Mouse (Mus musculus): ENCODE data around the gene Ihh. TPM values are rescaled to one million over a fixed set of nuclear protein-coding genes. Genes with fewer than 3 reads are reported as not detected.

Gene Ihh
- total RNA-seq, 4 experiments from 2014 or later = 0.19 to 0.49 (median 0.27) TPM

DNA sequence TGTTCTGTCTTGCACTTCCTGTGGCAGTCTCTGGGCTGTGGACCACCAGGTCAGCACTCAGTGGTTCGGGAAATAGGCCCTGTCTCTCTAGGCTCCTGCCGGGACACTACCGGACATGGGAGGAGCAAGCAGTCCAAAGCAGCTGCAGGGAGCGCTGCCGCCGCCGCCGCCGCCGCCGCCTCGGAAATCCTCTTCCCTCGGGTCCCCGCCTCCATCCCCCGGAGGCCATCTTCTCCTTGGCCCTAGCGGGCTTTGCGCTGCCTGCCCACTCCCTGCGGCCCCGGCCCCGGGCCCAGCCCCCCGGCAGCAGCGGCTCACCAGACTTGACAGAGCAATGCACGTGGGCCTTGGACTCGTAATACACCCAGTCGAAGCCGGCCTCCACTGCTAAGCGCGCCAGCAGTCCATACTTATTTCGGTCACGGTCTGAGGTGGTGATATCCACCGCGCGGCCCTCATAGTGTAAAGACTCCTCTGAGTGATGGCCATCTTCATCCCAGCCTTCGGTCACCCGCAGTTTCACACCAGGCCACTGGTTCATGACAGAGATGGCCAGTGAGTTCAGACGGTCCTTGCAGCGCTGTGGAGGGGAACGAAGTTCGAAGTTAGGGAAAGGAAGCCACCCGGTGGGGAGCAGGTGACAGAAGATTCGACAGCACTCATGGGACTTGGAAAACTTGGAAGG lies 3.3 kb downstream of the Ihh start:
- DNase-seq (ENCODE audit: low spot score in 2 of 2) = no peak

DNA sequence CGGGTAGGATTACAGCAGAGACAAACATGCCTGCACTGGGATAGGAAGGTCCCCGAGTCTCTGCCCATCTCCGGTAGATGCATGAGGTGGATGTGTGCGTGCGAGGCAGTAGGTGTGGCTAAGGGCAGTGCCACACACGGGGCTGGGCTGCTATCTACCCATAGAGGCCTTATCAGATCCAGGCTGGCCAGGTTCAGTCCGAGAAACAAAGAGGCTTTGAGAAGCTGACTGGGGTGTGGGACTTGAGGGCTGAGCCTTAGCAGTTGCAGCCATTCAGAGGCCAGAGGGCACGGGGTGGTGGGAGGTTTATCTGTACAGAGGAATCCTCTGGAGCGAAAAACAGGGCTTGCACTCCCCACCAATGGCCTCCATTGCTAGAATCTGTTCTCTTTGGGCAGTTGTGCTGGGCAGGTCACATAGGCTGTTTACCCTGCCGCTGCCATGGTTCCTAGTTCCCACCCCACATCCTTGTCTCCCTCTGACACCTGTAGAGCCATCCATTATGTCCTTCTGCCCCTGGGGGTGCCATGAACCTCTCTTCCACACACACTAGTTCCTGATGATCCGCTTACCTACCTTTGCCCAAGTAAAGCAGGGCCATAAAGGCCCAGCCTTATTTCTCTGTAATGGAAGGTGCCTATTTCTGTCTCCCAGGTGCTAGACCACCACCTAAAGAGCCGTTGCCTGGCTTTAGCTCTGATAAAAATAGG lies 9.7 kb downstream of the Ihh start:
- DNase-seq (ENCODE audit: low spot score in 2 of 2) = no peak

DNA sequence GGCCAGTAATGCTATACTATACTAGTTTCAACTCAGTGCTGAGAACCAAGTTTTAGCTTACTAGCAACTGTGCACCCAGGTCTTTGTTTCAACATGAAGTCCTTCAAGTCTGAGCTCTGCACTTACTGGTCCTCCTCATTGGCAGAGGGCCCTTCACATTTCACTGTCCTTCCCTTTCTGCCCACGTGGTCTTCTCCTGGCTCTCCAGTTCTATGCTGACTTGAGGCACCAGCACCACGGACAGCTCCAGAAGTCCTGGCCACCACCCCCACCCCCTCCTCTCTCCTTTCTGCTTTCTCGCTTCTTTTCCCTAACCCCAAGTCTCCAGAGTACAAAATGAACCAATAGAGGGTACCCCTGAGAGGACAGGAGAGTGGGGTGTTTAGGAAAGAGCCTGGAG lies 11.7 kb downstream of the Ihh start:
- no peak for DNase-seq (ENCODE audit: low spot score in 2 of 2)

DNA sequence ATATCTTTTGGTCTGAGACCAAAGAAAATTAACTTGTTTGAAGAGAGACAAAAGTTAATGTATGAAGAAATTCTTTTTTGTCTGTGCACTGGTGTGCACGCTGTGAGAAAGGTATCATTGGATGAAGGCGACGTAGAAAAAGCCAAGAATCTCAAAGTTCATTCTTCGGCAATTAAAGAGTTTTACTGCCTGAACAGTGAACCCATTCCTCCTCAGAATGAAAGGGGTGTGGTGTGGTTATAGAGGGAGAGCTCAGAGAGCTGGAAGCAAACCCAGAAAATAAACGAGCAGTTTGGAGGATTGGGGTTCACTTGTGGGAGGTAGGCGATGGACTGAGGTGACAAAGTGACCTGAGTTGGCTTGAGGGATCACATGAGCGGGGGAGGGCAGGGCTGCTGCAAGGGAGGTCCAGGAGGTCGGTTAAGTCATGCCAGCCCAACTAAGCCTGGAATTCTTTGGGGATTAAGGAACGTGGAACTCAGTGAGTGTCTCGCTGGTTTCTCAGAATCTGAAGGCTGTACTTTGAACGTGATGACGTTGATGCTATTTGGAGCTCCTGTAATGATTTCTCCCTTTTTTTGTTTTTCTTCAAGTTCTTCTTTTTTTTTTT lies 15.1 kb downstream of the Ihh start:
- DNase-seq (ENCODE audit: low spot score in 2 of 2) = no peak

DNA sequence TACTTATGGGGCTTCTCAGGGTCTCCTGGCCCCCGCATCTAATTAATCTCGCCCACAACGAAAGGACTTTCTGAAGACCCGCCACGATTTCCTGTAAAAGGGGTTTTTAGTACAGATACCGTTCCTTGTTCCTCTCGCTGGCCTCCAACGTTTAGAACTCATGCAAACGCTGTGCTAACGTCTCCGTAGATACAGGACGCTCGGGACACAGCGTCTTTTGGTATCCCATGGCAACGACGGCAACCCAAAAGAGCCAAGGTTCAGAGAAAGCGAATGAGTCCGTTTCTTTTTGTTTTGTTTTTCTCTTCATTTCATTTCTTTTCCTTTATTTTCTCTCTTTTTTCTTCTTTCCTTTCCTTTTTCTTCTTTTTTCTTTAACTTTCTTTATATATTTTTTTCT lies 16.1 kb downstream of the Ihh start, which contains the start of gene Cfap65:
TSS of gene Cfap65 (minus strand) at position 198 of the 400 bp plus-strand sequence.
- peak; percentile 44 to 72 for DNase-seq (ENCODE audit: low spot score in 2 of 2)

DNA sequence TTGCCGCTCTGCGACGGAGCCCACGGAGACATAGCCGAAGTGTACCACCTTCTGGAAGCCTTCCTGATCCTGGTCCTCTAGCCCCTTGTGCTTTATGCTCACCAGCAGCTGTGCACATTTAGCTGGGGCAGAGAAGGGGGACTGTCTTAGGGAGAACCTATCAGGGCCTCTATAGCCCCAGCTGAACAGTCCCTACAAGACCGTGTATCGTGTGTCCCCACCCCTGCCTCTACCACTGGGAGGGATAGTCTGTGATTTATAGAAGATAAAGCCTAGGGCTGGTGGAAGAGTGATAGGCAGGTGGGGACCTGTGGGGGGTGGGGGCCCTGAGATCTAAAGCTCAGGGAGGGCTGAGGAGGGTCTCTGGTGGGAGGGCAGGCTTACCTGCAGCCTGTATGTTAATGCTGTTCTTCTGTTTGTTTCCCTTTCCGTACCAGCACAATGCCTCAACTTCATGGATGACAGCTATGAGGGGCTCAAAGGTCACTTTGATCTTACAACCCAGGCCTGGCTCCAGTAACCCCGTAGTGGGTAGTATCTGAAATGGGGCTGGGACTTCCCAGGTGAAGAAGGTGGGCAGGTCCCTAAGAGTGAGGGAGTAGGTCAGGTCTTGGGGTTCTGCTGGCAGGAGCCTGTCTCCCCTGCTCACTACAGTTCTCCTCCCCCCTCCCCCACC lies 23.7 kb downstream of the Ihh start:
- no peak for DNase-seq (ENCODE audit: low spot score in 2 of 2)

DNA sequence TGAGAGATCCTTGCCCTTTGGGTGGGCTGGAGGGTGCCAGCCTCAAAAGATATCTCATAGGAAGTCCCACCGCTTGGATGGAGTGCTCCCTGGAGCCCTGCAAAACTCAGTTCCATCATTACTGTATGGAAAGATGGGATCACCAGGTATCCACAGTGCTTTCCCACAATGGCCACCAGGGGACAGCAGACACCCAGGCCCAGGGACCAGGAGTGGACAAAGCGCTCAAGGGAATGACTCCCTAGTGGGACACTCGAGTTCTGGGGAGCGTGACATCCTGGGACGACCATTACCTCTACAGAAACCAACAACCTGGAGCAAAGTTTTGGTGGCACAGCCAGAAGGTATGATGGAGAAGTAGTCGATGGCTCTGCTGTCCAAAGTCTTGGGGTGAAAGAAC lies 24.8 kb downstream of the Ihh start:
- no peak for DNase-seq (ENCODE audit: low spot score in 2 of 2)

DNA sequence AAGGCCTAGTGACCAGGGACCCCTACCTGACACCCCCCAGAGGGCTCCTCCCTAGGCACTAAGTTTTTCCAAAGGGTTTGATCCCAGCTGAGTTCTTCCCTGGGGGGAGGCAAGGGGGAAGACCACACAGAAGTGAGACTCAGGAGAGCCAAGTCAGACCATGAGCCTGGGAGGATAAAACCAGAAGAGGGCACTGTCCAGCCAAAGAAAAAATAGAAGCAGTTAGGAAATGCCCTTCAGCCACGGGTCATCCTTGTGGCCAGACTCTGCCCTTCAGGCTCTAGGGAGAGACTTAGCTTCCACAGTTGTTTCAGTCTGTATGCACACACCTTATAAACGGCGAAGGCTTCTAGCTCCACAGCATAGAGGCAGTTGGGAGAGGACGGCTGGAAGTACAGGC lies 27.0 kb downstream of the Ihh start:
- DNase-seq (ENCODE audit: low spot score in 2 of 2) = no peak

DNA sequence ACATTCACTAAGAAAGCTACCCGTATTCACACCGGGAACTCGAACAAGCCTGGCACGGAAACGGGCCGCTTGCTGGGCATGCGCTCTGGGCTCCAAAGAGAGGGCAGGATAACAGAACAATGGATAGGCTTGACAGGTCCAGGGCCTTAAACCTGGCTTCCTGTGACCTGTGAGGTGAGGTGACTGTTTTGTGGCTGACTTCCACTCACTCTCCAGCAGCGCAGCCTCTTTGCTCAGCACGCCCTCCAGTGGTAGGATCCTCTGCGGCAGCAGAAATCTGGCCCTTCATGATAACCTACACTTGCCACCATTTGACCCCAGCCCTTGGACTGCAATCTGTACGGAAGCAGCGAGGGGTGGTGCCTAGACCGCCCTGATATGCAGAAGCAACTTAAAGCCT lies 35.8 kb downstream of the Ihh start:
- DNase-seq (ENCODE audit: low spot score in 2 of 2) = no peak

DNA sequence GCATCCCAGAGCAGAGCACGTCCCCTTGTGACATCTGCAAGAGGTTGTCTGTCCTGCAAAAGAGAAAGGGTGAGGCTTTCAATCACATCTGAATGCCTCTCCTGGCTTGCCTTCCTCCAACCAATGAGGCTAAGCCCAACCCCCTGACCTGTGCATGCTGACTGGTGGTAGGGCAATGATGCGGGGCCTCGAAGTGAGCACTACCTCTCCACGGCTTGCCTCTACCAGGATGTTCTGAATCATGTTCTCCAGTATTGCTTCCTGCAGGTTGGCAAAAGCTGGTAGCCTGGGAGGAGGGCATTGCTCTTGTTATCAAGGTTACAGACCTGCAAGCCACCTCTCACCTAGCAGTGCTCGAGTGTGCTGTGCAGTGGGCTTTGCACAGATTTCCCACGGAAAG lies 49.3 kb downstream of the Ihh start:
- DNase-seq (ENCODE audit: low spot score in 2 of 2) = no peak

DNA sequence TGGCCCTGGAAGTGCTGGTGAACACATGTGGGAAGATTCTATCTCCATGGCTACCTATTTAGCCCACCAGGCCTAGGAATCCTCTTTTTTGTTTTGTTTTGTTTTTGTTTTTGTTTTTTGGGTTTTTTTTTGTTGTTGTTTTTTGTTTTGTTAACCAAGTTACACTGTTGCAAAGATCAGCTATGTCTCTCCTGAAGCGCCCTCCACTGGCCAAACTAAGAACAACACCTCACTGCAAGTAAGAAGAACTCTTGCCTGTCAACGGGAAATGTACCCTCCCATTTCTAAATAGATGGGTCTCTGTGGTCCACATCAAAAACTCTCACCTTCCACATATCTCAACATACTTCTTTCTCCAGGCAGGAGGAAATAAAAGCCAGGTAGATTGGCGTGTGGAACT lies 49.8 kb downstream of the Ihh start:
- DNase-seq (ENCODE audit: low spot score in 2 of 2) = peak in 1 of 2 experiments; percentile 55

DNA sequence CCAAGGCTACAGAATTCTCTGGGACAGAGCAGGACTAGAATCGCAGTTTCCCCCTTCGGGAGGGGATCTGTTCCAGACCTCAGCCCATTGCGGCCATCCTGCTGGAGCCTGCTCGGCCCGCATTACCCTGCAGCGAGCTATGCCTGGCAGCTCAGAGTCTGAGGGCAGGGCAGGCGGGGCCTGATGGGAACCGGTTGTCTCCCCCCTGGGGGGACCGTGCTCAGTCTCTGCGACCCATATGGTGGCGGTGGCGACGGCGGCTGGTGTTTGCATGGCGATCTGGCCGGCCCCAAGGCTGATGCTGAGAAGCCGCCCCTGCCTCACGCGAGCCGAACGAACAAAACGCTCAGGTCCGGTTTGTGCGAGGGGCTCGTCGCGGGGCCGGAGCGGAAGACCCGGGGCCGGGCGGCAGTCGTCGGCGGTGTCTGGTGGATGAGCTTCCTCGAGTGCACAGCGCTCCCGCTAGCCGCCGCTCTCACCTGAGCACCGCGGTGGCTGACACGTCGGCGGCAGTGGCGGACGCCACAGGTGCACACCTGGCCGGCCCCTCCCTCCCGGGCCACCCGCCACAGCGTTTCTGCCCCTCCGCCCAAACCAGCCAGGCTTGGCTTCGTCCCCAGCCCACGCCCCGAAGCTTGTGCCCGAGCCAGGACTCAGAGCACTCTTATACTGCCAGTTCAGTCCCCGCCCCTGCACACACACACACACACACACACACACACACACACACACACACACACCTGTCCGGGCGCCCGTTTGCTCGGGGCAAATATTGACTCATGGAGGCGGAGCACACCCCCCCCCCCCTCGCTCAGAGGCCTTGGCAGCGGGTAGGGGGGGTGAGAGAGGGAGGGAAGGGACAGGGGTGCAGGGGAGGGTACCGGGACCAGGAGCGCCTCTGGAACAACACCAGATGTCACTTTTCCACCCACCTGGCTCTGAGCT lies 50.9 kb downstream of the Ihh start:
- no peak for DNase-seq (ENCODE audit: low spot score in 2 of 2)

DNA sequence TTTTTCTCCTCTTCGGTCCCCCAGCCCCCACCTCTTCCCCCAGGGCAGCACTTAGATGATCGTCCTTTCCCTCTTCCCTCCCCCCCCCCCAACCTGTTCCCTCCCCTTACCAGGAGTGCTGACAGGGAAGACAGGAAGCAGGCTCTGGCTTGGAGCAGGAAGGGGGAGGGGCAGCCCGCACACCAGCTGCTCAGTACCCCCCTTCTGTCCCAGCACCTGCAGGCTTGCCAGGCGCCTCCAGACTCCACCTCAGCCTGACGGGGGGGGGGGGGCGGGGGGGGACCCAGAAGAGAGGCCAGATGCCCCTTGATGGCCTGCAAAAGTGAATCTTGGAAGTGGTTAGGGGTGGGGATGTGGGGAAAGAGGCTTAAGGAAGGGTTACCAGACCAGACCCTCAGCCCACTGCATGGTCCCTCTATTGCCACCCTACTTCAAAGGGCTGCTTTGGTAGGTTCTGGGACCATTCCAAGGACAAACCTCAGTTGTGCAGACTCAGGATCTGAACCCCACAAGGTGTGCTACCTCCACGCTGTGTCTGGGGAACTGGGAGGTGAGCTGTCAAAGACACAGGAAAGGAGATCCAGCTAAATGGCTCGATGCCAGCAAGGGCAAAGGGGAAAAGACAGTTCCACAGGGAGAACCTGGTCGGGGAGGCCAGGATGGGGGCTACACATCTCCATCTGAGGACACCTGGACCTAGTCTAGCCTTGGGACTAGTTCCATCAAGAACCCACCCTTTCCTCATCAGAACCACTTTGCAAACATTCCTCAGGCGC lies 52.6 kb downstream of the Ihh start:
- no peak for DNase-seq (ENCODE audit: low spot score in 2 of 2)

DNA sequence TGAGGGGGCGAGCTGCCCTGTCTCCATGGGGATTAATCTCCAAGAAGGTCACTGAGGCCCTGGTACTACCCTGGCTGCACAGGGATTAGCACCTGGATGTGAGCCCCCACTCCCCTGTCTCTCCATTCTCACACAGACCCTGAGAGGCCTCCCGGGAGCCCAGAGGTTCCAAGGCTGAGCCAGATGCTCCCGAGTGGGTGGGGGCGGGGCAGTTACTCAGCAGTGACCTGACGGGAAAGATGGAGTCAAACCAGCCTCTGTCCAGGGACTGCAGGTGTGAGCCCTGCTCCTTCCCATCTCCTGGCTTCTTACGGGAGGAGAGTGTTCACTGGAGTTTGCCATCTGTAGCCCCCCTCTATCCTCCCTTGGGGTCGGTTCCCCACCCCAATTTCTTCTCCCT lies 53.5 kb downstream of the Ihh start:
- DNase-seq (ENCODE audit: low spot score in 2 of 2) = no peak

Small RNAs within 50 kb of the gene (microRNA-seq; reads per million reads assigned to microRNA genes)
- gene Mir375 = 506 to 520 reads per million in 2 experiments

Other genes starting within 250 kb of the Ihh start
- gene Cyp27a1, start 238.1 kb downstream of the Ihh start, total RNA-seq (2022) = 1 to 10 TPM; 6.5 to 8.5 (median 7.8) TPM
- gene Prkag3, start 202.5 kb downstream of the Ihh start, total RNA-seq (2022) = under 1 TPM; 0.13 to 0.64 (median 0.48) TPM
- gene Wnt6, start 179.8 kb downstream of the Ihh start, total RNA-seq (2022) = 1 to 10 TPM; 2.4 to 3.7 (median 2.5) TPM
- 10 to 100 TPM; 11.0 to 11.8 (median 11.2) TPM for gene Wnt10a, start 160.2 kb downstream of the Ihh start, total RNA-seq (2022)
- 100 to 1,000 TPM; 264 to 303 (median 291) TPM for gene Cdk5r2, start 96.7 kb downstream of the Ihh start, total RNA-seq (2022)
- gene Fev, start 66.3 kb downstream of the Ihh start, total RNA-seq (2022) = under 1 TPM in 1 of 4 experiments, not detected in 3; 0.37 TPM
- under 1 TPM in 1 of 4 experiments, not detected in 3; 0.58 TPM for gene Cryba2, start 58.5 kb downstream of the Ihh start, total RNA-seq (2022)
- 1 to 10 TPM; 2.6 to 4.8 (median 3.8) TPM for gene Cfap65, start 16.1 kb downstream of the Ihh start, total RNA-seq (2022)
- gene Nhej1, start 173.5 kb upstream of the Ihh start, total RNA-seq (2022) = 1 to 10 TPM; 2.0 to 4.8 (median 3.3) TPM
- gene Slc23a3, start 182.2 kb upstream of the Ihh start, total RNA-seq (2022) = 1 to 10 TPM in 2 of 4 experiments, under 1 TPM in 2; 0.59 to 1.7 (median 1.2) TPM
- gene Cnppd1, start 191.0 kb upstream of the Ihh start, total RNA-seq (2022) = 10 to 100 TPM; 31.6 to 36.5 (median 33.8) TPM
- 100 to 1,000 TPM; 202 to 212 (median 206) TPM for gene Retreg2, start 191.1 kb upstream of the Ihh start, total RNA-seq (2022)
- gene Zfand2b, start 217.0 kb upstream of the Ihh start, total RNA-seq (2022) = 10 to 100 TPM; 27.2 to 29.4 (median 28.0) TPM
- 10 to 100 TPM; 26.2 to 29.9 (median 28.8) TPM for gene Abcb6, start 228.7 kb upstream of the Ihh start, total RNA-seq (2022)
- 10 to 100 TPM; 20.3 to 26.4 (median 26.0) TPM for gene Ankzf1, start 240.5 kb upstream of the Ihh start, total RNA-seq (2022)
- 100 to 1,000 TPM; 114 to 124 (median 118) TPM for gene Atg9a, start 240.5 kb upstream of the Ihh start, total RNA-seq (2022)

All from left cerebral cortex, adult 8-10 months (tissue).